Comparison of ENCODE assay signal across 8 mouse cellular contexts in genomic region chr12:21112453-21112857, GRCm38 (mm10).
DNase-seq lines count a peak whose midpoint lies in the region; ATAC-seq lines count a peak whose summit lies in the region.

No protein-coding gene starts in this region.

- peak overlapping the region; percentile 94 for H3K4me3 ChIP-seq in megakaryocyte, embryonic 14.5 days (replicated peaks)

- intact Hi-C loops in gastrocnemius, postnatal 14 days (cut with DNase I; ENCODE audit: low total_unique reads), result no loop called here
- intact Hi-C loops in left cerebral cortex, postnatal 25 days (cut with DNase I), result loop anchor here (5.0 kb wide), 3 partner anchors 50 to 175 kb away; partner anchors contain the start of genes Cpsf3 and Itgb1bp1

- peak; percentile 77 for DNase-seq in adrenal gland, postnatal 10 days
- DNase-seq in embryo, embryonic 11 days, result peak; percentile 83
- DNase-seq in gastrocnemius, postnatal 14 days, result peak; percentile 64
- DNase-seq in induced T-regulatory cell, adult 2 months (ENCODE audit: low read depth), result peak; percentile 47
- DNase-seq in left cerebral cortex, postnatal 25 days (ENCODE audit: low spot score in 2 of 2), result peak; percentile 75 to 84
- DNase-seq in right cerebral cortex, postnatal 25 days, result peak; percentile 79

- H3K27me3 ChIP-seq in megakaryocyte, embryonic 14.5 days (replicated peaks), result no peaks in the 10 kb centered on the region

- no peak for ATAC-seq in activated CD4-positive, CD25-positive, alpha-beta regulatory T cell, adult 4 months

- H3K36me3 ChIP-seq in megakaryocyte, embryonic 14.5 days (replicated peaks; ENCODE audit: low read length), result no peaks in the 10 kb centered on the region

- no peaks in the 10 kb centered on the region for H3K9me3 ChIP-seq in megakaryocyte, embryonic 14.5 days

- peaks cover 29% of the 10 kb centered on the region for H3K4me1 ChIP-seq in megakaryocyte, embryonic 14.5 days
